Mouse (Mus musculus) liver, postnatal 0 days (tissue): ENCODE results near the gene Pou6f1. TPM values are rescaled to one million over a fixed set of nuclear protein-coding genes. Genes with fewer than 3 reads are reported as not detected.
A peak's percentile ranks its signal among the peaks of the same experiment; 100 is the strongest.
"Not testable (repeated sequence)": the region's sequence is repeated elsewhere in the genome, so short reads cannot be mapped to it uniquely, and the experiment has no call there.

Experiments used
- ATAC-seq: fragments of 200-750 bp; cut with Nextera tagmentation; 2 replicates; pipeline ENCODE4 v1.8.0; 2017; ENCODE audit warnings: mild to moderate bottlenecking, moderate library complexity
- DNase-seq: peaks from one replicate; pipeline ENCODE4 v3.0.0-alpha.2; 2016
- H3K27ac ChIP-seq: fragments of 300-500 bp; sonication (generic); 2 replicates; pipeline ENCODE4 v1.5.1; 2014; ENCODE audit warnings: antibody characterized with exemption, moderate library complexity, mild to moderate bottlenecking, low read depth
- H3K27me3 ChIP-seq: fragments of 300-500 bp; sonication (generic); 2 replicates; pipeline ENCODE4 v1.6.1; 2014; ENCODE audit warnings: low read length, control low read depth, mixed read lengths; ENCODE audit not compliant: insufficient read depth
- H3K36me3 ChIP-seq: fragments of 300-500 bp; sonication (generic); replicated peaks from 2 replicates; pipeline ENCODE4 v1.6.1; 2014; ENCODE audit warnings: mild to moderate bottlenecking, control low read depth, low read length, moderate library complexity, mixed read lengths; ENCODE audit not compliant: insufficient read depth
- H3K4me1 ChIP-seq: fragments of 300-500 bp; sonication (generic); 2 replicates; pipeline ENCODE4 v1.6.1; 2014; ENCODE audit warnings: antibody characterized with exemption, mild to moderate bottlenecking, control low read depth; ENCODE audit not compliant: insufficient read depth
- H3K4me2 ChIP-seq: fragments of 300-500 bp; sonication (generic); 2 replicates; pipeline ENCODE4 v1.6.1; 2014; ENCODE audit warnings: low read depth, mild to moderate bottlenecking, low read length, moderate library complexity, mixed read lengths
- H3K4me3 ChIP-seq: fragments of 300-500 bp; sonication (generic); 2 replicates; pipeline ENCODE4 v1.5.1; 2014; ENCODE audit warnings: low read depth, low read length
- H3K9ac ChIP-seq: fragments of 300-500 bp; sonication (generic); replicated peaks from 2 replicates; pipeline ENCODE4 v1.6.1; 2014; ENCODE audit warnings: mild to moderate bottlenecking, moderate library complexity
- H3K9me3 ChIP-seq: fragments of 300-500 bp; sonication (generic); 2 replicates; pipeline ENCODE4 v1.6.1; 2016; ENCODE audit warnings: mild to moderate bottlenecking, control low read depth, low read length, mixed read lengths
- CTCF ChIP-seq: sonication (generic); IDR thresholded peaks from 2 replicates; pipeline ENCODE4 v1.5.1; 2016; ENCODE audit warnings: antibody characterized with exemption, low read depth
- EP300 ChIP-seq: IDR thresholded peaks from 2 replicates; pipeline ENCODE4 v1.6.1; 2016; ENCODE audit warnings: antibody characterized with exemption, low read depth, mild to moderate bottlenecking
- WGBS: fragments of 180-500 bp; shearing (Covaris S2); extraction: QIAGEN DNeasy Blood & Tissue Kit; methylation state at CpG from one replicate; pipeline ENCODE4 v1.1.7; 2014; ENCODE audit not compliant: insufficient replicate concordance; 5-methylcytosine and 5-hydroxymethylcytosine counted together
- polyA plus RNA-seq: library from polyadenylated mRNA; unstranded; fragments of >200 nt; fragmentation: Nextera tagmentation; extraction: Ambion mirVana; gene quantifications from 2 replicates; pipeline ENCODE4 v1.2.1, GENCODE M21; 2015

Gene Pou6f1
- polyA plus RNA-seq, 1 experiment from 2014 or later = 0.74 TPM

DNA sequence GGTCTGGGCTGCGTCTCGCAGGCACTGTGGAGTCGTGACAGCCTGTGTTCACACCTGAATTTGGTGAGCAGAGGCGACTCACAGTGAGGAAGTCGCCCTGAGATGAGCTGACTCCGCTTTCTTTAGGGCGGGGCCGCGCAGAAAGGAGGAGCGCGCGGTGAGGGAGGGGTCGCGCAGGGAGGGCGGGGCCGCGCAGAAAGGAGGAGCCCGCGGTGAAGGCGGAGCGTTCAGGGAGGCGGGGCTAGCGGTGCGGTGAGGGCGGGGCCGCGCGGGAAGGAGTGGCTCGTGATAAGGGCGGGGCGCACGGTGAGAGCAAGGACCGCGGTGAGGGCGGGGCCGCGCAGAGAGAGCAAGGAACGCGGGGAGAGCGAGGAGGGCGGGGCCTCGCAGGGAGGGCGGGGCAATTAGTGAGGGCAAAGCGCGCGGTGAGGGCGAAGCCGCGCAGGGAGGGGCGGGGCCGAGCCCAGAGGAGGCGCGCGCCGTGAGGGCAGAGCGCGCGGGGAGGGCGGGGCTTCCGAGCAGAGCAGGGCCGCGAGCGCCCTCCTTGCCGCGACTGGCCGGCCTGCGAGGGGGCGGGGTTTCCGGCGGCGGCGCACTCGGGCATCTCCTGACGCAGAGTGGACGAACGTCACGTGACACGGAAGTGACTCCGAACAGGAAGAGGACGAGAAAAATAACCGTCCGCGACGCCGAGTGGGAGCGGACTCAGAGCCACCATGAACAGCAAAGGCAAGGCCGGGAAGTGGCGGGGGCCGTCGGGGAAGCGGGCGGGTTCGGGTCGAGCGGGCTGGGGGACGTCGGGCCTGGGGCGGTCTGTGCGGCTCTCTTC lies 15.4 kb upstream of the Pou6f1 start, which contains the start of gene Dazap2:
Dazap2 (plus strand) TSS at position 354 of the 829 bp plus-strand sequence.
- Histone ChIP-seq H3K36me3 (peaks cover 31% of the 10 kb centered on the region), H3K27ac (peak within 1 kb of the TSS; percentile 100), H3K4me1 (peaks cover 8% of the 10 kb centered on the region), H3K4me2 (peak within 1 kb of the TSS; percentile 79), H3K9me3 (no peaks in the 10 kb centered on the region), H3K4me3 (peak within 1 kb of the TSS; percentile 99), H3K9ac (peak within 1 kb of the TSS; percentile 99), H3K27me3 (no peaks in the 10 kb centered on the region)
- peak; percentile 100 for DNase-seq
- under 1% methylated on average over 80 of the region's 99 CpGs for WGBS
- TF ChIP-seq CTCF = peak; percentile 44
- TF ChIP-seq EP300 = no peak
- peak; percentile 88 for ATAC-seq

DNA sequence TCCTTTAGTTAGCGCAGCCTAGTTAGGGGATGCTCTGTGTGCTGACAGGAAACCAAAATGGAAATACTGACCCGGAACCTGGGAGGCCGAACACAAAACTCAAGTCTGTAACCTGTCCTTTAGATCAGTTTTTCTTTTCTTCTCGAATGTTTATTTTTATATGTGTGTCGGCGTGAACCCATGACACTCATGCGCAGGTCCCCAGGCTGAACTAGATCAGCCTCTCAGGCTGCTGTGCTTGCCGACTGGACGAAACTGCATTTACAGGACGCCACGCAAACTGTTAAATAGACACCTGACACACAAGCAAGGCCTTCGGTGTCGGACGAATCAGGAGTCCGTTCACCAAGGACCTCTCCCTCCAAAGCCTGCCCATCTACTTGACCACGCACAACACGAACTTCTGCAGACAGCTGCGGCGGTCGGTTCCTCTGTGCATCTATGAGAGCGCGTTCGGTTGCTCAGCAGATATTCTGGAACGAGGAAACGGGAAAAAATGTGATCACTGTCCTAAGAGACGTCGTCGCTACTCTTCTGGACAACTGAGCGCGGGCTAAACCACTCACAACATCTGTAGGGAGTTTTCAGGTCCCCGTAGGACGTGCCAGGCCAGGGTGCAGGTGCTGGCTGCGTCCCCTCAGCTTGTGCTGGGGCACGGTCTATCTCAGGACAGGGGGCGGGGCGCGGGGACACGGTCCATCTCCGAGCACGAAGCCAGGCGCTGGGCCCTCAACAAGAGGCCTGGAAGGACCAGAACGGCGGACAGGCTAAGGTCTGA lies 14.6 kb upstream of the Pou6f1 start:
- no peaks in the 10 kb centered on the region for H3K27me3 ChIP-seq
- DNase-seq (no peak), ATAC-seq (peak; percentile 29)
- peak overlapping the region; percentile 75 for H3K4me2 ChIP-seq
- peak overlapping the region; percentile 91 for H3K27ac ChIP-seq
- H3K4me1 ChIP-seq = peaks cover 8% of the 10 kb centered on the region
- 10% methylated on average over 43 of the region's 43 CpGs for WGBS
- TF ChIP-seq CTCF (peak; percentile 2; the same call in 1 of the 2 replicates), EP300 (no peak)
- no peaks in the 10 kb centered on the region for H3K9me3 ChIP-seq
- peak overlapping the region; percentile 99 for H3K4me3 ChIP-seq
- peak overlapping the region; percentile 65 for H3K9ac ChIP-seq
- peaks cover 25% of the 10 kb centered on the region for H3K36me3 ChIP-seq

DNA sequence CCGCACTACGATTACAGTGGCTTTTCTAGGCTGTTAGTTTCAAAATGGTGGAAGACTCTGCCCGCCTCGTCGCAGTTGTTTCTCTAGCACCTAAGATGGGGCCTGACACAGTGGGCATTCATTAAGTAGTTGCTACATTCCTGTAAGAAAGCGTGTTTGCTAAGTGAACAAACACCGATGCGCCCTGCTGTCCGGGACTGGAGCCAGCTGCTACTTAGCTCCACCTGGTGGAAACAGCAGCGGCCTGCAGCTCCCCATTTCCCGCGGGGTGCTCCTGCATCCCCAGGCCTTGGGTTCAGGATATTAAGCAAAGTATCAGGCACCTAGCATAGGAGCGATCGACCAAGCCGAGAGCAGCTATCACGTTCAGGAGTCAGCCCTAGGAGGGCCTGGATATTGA lies 13.8 kb upstream of the Pou6f1 start:
- no peak overlapping the region for H3K27ac ChIP-seq
- peak; percentile 87 for DNase-seq
- peaks cover 8% of the 10 kb centered on the region for H3K4me1 ChIP-seq
- H3K4me2 ChIP-seq = peak overlapping the region; percentile 75
- no peak overlapping the region for H3K4me3 ChIP-seq
- no peak for TF ChIP-seq EP300
- TF ChIP-seq CTCF = peak; percentile 96
- no peaks in the 10 kb centered on the region for H3K9me3 ChIP-seq
- H3K27me3 ChIP-seq = no peaks in the 10 kb centered on the region
- peaks cover 17% of the 10 kb centered on the region for H3K36me3 ChIP-seq
- H3K9ac ChIP-seq = no peak overlapping the region
- WGBS = 11% methylated on average over 16 of the region's 16 CpGs
- ATAC-seq = no peak

DNA sequence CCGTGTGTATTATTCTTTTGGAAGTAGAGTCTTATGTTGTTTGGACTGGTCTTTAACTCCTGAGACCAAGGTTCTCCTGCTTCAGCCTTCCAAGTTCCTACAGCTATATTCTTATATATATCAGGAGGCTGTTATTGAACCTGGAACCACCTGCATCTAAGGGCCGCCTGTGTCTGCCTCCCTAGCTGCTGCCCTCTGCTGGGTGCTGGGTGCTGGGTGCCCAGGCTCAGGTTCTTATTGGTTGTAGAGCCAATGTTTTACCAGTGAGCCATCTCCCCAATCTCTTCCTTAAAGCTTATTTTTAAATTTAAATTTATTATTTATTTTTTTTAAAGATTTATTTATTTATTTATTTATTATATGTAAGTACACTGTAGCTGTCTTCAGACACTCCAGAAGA lies 12.6 kb upstream of the Pou6f1 start:
- H3K27ac ChIP-seq = no peak overlapping the region
- H3K36me3 ChIP-seq = peaks cover 5% of the 10 kb centered on the region; the same call in 1 of the 2 replicates
- 65% methylated on average over 2 of the region's 2 CpGs for WGBS
- H3K4me2 ChIP-seq = no peak overlapping the region
- H3K4me3 ChIP-seq = no peak overlapping the region
- ATAC-seq (no peak), DNase-seq (peak; percentile 48)
- H3K4me1 ChIP-seq = peaks cover 8% of the 10 kb centered on the region
- H3K9me3 ChIP-seq = no peaks in the 10 kb centered on the region
- H3K9ac ChIP-seq = no peak overlapping the region
- TF ChIP-seq EP300 = no peak
- peak; percentile 59 for TF ChIP-seq CTCF
- H3K27me3 ChIP-seq = no peaks in the 10 kb centered on the region

DNA sequence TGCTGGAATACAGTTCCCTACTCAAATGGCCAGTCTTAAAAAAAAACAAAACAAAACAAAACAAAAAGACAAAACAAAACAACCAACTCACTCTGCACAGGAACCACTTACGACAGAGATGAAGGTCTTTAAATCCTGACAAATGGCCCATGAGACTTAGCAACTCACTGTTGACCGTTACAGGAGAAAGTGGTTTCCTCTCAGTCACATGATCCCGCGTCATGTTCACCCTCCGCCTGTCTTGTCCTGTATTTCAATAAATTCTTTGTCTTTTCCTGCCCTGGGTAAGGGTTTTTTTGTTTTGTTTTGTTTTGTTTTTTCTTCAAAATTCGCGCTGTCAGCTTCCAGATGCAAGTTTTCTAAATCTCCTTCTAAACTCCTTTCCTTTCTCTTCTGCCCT lies 12.2 kb upstream of the Pou6f1 start:
- Histone ChIP-seq H3K36me3 (0 out of 2 replicates have a peak, but pooled peaks cover 2% of the 10 kb centered on the region), H3K9me3 (no peaks in the 10 kb centered on the region), H3K4me3 (no peak overlapping the region), H3K4me2 (no peak overlapping the region), H3K27ac (no peak overlapping the region), H3K4me1 (peaks cover 8% of the 10 kb centered on the region), H3K9ac (no peak overlapping the region), H3K27me3 (no peaks in the 10 kb centered on the region)
- WGBS = 59% methylated on average over 7 of the region's 7 CpGs
- DNase-seq = no peak
- no peak for ATAC-seq
- TF ChIP-seq EP300 = no peak
- TF ChIP-seq CTCF = no peak

DNA sequence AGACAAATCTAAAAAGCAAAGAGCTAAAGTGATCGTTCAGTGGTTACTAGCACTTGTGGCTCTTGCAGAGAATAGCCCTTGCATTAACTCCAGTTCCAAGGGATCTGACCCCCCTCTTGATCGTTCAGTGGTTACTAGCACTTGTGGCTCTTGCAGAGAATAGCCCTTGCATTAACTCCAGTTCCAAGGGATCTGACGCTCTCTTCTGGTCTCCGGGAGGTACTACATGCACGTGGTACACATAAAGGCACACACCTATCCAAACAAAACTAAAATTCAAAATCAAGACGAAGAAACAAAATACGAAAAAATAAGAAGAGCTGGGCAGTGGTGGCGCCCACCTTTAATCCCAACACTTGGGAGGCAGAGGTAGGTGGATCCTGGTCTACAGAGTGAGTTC lies 6.9 kb upstream of the Pou6f1 start:
- not testable (repeated sequence) for H3K9me3 ChIP-seq, DNase-seq, H3K27me3 ChIP-seq, H3K9ac ChIP-seq, H3K4me3 ChIP-seq, H3K4me2 ChIP-seq, ATAC-seq, H3K4me1 ChIP-seq, H3K27ac ChIP-seq, H3K36me3 ChIP-seq
- peak; percentile 48 for TF ChIP-seq CTCF
- WGBS = 79% methylated on average over 8 of the region's 8 CpGs
